Mouse (Mus musculus) heart, postnatal 4 days (tissue): ENCODE data around the gene Nono. TPM values are rescaled to one million over a fixed set of nuclear protein-coding genes. Genes with fewer than 3 reads are reported as not detected.
A peak's percentile ranks its signal among the peaks of the same experiment; 100 is the strongest.

Experiments used
- DNase-seq: peaks from one replicate; pipeline ENCODE4 v3.0.0; 2021
- total RNA-seq, 2 experiments: library from RNA; stranded (reverse); gene quantifications; 2 replicates each; pipeline ENCODE4 v1.2.3; 2021

Gene Nono
- total RNA-seq = 100 to 1,000 TPM; 177 to 191 TPM

GRCm38 (mm10) chrX:101429142-101429949 is at the start of gene Nono:
Gene Nono, plus strand, starts transcription at chrX:101429318.
- DNase-seq = peak; percentile 84

DNA sequence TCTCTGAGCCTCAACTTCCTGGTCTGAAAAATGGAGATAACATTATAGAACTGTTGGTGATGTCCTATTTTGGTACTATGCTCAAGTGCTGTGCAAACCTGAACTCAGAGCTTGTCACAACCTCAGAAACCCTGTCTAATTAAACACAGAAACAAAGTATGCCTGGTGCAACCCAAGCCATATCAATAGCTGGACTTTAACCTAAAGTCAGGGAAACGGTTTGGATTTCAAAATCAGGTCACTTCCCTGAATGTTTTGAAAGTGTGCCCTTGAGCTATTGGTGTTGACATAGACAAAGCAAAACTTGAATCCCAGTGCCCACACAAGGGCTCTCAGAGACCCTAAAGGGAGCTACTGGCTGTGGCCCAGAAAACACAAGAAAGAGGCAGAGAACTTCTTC is 49.4 kb upstream of the Nono start:
- no peak for DNase-seq

- DNase-seq = no peak
Measured at GRCm38 (mm10) chrX:101383455-101383854, 45.7 kb upstream of the Nono start.

DNA sequence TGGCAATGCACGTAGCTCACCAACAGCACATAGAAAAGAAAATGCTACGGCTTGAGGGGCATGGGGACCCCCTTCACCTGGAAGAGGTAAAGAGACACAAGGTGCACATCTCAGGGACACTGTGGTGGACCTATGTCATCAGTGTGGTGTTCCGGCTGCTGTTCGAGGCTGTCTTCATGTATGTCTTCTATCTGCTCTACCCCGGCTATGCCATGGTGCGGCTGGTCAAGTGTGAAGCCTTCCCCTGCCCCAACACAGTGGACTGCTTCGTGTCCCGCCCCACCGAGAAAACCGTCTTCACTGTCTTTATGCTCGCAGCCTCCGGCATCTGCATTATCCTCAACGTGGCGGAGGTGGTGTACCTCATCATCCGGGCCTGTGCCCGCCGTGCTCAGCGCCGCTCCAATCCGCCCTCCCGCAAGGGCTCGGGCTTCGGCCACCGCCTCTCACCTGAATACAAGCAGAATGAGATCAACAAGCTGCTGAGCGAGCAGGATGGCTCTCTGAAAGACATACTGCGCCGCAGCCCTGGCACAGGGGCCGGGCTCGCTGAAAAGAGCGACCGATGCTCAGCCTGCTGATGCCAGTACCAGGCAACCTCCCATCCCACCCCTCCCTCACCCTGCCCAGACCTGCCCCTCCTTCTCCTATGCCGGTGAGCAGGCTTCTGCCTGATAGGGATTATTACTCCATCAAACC is 44.5 kb upstream of the Nono start:
- no peak for DNase-seq

DNA sequence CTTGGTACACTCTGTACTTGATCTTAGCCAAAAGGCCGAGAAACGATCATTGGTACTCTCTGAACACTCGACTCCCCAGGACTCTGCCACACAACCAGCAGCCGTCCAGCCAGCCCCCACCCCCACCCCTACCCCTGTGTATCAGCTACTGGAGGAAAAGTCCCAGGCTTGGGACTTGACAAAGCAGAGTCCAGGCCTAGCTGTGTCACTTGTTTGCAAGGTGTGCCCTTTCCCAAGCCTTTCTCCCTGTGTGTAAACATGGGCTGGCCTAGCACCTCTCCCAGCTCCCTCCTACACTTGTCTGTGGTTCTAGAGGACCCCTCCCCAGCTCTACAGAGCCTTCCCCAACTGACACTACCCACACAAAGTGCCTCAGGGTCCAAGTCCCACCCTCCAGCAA is 42.9 kb upstream of the Nono start:
- no peak for DNase-seq

GRCm38 (mm10) chrX:101388866-101389537 is 40.1 kb upstream of the Nono start:
- no peak for DNase-seq

DNA sequence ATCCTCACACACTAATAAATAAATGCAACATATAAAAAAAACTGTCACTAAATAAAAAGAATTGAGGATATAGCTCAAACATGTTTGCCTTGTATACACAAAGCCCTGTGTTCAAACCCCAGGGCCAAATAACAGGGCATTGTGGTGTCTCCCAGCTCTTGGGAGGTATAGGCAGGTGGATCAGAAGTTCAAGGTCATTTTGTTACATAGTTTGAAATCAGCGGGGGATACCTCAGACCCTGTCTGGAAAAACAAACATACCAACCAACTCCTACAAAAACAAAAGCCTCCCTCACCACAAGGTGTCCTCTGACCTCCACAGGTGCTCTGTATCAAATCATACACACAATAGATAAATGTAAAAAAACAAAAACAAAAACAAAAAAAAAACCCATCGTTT is 34.8 kb upstream of the Nono start:
- no peak for DNase-seq

GRCm38 (mm10) chrX:101396459-101396858 is 32.7 kb upstream of the Nono start:
- DNase-seq = no peak

DNA sequence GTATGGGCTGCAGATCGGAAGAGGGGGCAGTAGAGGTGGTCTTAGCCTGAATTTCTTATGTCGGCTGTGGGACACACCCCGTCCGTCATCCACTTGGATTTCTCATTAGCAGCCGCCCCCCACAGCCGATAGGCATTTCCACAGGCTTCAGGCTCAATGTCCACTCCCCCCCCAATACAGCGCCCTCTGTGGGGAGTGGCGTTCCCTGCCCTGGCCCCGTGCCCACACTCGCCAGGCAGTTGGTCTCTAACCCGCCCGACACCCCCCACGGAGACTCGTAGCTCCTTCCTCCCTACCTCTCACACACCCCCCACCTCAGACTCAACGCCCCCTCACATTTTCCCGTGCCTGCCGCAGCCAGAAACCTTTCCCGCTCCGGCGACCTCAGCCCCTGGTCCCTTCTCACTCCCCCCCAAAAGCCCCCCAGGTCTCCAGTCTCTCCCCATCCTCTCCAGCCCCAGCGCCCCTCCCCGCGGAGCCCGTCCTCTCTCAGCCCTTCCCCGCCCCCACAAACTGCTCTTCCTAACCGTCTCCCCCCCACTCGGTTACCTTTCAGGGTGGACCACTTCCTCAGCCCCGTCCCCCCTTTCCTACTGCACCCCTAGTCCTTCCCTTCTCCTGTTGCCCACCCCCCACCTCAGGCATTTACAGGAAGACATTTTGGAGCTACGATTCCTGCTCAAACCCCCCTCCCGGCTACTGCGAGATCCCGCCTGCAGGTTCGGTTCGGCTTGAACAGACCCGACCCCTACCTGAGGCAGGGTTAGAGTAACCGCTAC is 10.0 kb upstream of the Nono start:
- peak; percentile 70 for DNase-seq

DNA sequence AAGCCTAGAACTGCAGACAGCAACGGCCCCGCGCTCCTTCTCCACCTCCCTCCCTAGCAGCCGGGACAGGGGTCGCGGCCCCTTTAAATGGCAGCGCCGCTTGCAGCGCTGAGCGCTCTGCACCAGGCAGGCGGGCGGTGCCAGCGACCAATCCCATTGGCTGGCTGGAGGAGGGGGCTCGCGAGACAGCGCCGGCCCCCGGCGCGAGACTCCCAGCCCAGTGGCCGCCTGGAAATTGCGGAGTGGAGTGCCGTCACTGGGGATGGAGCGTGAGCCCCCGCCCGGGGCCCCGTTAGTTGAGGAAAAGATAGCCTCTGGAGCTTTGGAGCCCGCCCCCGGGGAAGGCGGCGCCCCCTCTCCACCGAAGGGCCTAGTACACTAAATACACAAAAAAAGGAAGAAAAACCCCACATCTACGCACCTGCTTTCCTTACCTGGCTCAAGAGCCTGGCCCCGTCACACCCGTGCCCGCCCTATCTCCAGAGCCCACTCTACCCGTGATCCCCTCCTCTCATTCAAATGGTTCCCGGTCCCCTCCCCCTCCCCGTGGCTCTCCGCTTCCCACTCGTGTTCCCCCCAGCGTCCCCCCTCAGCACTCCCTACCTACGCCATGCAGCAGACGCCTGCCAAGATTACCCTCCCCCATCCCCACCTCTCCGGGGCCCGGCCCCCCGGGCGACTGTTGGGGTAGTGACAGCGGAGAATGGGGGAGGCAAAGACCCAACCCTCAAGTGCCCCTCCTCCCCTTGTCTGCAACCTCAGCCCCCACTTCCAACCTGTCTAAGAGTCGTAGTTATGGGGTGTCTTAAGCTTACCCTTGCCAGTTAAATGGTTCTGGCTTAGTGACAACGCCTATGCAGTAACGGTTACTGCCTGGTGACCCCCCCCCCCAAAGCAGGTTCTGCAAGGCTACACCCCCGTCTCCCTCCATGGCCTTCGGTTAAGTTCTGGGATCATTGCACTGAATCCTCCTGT is 9.1 kb upstream of the Nono start:
- peak; percentile 91 for DNase-seq

DNA sequence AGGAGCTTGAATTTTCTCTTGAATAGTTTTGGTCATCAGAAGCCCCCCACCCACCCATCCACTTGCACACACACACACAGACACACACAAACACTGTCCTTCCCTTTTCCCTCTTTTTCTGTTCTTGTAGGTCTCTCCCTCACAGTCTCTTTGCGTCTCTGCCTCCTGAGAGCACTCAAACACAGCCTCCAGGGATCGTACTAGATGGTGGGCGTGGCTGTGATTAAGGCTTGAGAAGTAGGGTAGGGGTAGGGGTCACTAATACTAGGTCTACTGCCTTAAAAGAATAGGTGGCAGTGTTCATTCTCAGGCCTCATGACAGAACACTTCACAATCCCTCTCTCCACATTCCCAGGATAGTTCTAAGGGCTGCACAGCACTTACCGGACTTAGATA is 8.4 kb upstream of the Nono start, which contains the start of gene Zmym3:
Zmym3 (minus strand) TSS at position 150 of the 396 bp plus-strand sequence.
- no peak for DNase-seq

- DNase-seq = no peak
Measured at GRCm38 (mm10) chrX:101423462-101423861, 5.7 kb upstream of the Nono start.

DNA sequence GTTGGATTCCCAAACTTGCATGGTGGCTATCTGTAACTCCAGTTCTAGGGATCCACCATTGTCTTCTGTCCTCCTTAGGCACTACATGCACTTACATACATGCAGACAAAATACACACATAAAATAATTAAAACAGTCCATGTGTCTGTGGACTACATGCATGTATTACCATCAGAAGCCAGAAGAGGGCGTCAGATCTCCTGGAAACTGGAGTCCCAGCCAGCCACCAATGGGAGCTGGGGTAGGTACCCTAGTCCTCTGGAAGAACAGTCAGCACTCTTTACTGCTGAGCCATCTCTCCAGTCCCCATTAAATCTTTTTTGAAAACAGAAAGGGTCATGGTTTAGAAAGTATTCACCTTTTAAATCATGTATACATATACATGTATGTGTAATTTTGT is 1.3 kb upstream of the Nono start:
- DNase-seq = peak; percentile 30

DNA sequence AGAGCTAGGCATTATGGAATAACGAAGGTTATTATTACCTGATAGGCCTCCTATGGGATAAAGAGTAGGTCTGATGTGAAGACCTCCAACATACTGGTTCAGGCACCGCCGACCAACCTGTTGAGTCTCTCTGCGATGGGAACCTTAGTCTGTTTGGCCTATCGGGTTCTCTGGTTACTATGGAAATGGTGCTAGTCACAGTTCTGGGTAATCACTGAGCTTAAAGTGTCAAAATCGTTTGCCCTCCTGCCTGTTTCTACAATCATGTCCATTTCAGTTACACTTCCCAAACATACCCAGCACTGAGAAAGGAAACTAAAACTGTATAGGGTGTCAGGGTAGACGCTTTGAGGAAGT is 355 bp upstream of the Nono start:
- DNase-seq = no peak

DNA sequence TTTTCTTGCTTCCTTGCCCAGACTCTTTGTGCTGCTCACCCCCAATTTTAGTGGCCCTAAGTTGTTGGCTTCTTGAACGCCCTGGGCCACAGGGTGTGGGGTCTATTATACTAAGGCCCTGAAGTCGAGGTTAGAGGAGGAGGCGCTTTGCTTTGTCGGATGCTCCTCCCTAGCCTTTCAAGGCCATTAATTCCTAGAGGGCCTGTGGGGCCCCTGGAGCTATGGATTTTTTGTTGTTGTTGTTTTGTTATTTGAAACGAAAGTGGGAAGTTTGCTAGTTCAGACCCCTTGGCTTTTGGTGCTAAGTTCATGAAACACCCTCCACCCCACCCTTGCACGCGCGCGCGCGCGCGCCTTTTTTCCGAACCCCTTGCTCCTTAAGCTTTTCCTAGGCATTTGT is 858 bp downstream of the Nono start:
- no peak for DNase-seq

- peak; percentile 46 for DNase-seq
Measured at GRCm38 (mm10) chrX:101448886-101449475, 19.9 kb downstream of the Nono start, which contains the start of gene Itgb1bp2. Gene Itgb1bp2, plus strand, starts transcription at chrX:101449088.

- no peak for DNase-seq
Measured at GRCm38 (mm10) chrX:101451147-101451546, 22.0 kb downstream of the Nono start.

DNA sequence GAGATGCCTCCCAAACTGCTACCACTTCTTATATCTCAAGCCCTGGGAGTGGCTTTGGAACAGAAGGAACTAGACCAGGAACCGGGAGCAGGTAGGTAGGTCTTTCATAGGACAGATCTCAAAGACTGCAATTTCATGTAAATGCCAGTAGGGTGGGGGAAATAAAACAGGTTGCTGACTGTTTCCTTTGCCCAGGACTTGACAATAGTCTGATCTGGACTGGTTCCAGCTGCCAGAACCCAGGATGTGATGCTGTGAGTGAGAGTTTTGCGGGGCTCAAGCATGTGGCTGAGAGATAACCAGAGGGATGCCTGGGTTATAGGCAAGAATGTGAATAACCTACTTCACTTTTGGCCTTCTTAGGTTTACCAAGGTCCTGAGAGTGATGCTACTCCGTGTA is 22.5 kb downstream of the Nono start:
- no peak for DNase-seq

DNA sequence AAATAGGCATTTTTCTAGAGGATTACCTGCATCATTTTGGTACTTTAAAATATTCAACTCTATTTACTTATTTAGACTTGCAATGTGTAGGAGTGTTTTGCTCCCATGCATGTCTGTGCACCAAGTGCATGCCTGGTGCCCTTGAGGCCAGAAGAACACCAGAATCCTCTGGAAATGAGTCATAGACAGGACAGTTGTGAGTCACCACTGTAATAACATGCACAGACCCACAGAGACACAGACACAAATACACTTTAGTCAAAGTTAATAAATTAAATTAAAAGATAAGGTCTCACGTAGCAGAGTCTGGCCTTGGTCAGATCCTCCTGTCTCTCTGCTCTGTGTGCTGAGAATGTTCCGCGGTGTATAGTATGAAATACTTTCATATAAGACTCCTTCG is 43.1 kb downstream of the Nono start:
- DNase-seq = no peak

- DNase-seq = no peak
Measured at GRCm38 (mm10) chrX:101481604-101482350, 52.7 kb downstream of the Nono start.
